Comparison of ENCODE assay signal across 8 mouse cellular contexts in genomic region chr4:132747664-132748259, GRCm38 (mm10). TPM values are rescaled to one million over a fixed set of nuclear protein-coding genes. Genes with fewer than 3 reads are reported as not detected.
DNase-seq lines count a peak whose midpoint lies in the region; ATAC-seq lines count a peak whose summit lies in the region.

No protein-coding gene starts in this region.

- no peaks in the 10 kb centered on the region for H3K27me3 ChIP-seq in liver, embryonic 12.5 days (replicated peaks)
- no peaks in the 10 kb centered on the region for H3K27me3 ChIP-seq in midbrain, embryonic 11.5 days (ENCODE audit: control insufficient read depth, insufficient read depth, low read length)

- H3K9ac ChIP-seq in liver, embryonic 12.5 days: no peak overlapping the region
- no peak overlapping the region for H3K9ac ChIP-seq in midbrain, embryonic 11.5 days (ENCODE audit: low read length)

- peak overlapping the region; percentile 47 for H3K4me2 ChIP-seq in liver, embryonic 12.5 days
- H3K4me2 ChIP-seq in midbrain, embryonic 11.5 days: no peak overlapping the region

- H3K27ac ChIP-seq in liver, embryonic 12.5 days: peak overlapping the region; percentile 53
- no peak overlapping the region for H3K27ac ChIP-seq in midbrain, embryonic 11.5 days (ENCODE audit: low read depth, low read length)

- intact Hi-C loops in heart, postnatal 36 days (cut with DNase I): no loop called here

- DNase-seq in CD4-positive helper T cell, adult 2 months (ENCODE audit: low read depth, low spot score): peak; percentile 83
- peak; percentile 37 for DNase-seq in adrenal gland, postnatal 10 days
- DNase-seq in heart, postnatal 36 days: peak; percentile 52 to 58
- peak; percentile 37 for DNase-seq in skeletal muscle tissue, adult 2 months (ENCODE audit: low read depth, low spot score)
- DNase-seq in right cerebral cortex, postnatal 14 days: no peak
- DNase-seq in midbrain, embryonic 11.5 days (ENCODE audit: low spot score, missing footprints): no peak
- no peak for DNase-seq in right cerebral cortex, postnatal 10 days (ENCODE audit: low spot score in 2 of 2)

- no peaks in the 10 kb centered on the region for H3K36me3 ChIP-seq in liver, embryonic 12.5 days
- H3K36me3 ChIP-seq in midbrain, embryonic 11.5 days (ENCODE audit: control insufficient read depth, insufficient read depth, low read length): no peaks in the 10 kb centered on the region

- H3K9me3 ChIP-seq in liver, embryonic 12.5 days (replicated peaks): no peaks in the 10 kb centered on the region
- no peaks in the 10 kb centered on the region for H3K9me3 ChIP-seq in midbrain, embryonic 11.5 days (ENCODE audit: control insufficient read depth, low read length)

- WGBS in liver, embryonic 12.5 days (ENCODE audit: insufficient replicate concordance): 22% methylated on average over 9 of the region's 9 CpGs
- WGBS in midbrain, embryonic 11.5 days: 77% methylated on average over 9 of the region's 9 CpGs

- ATAC-seq in liver, embryonic 12.5 days: peak; percentile 42; the same call in 1 of the 2 replicates
- ATAC-seq in midbrain, embryonic 11.5 days (ENCODE audit: low FRiP score): no peak

- no peak overlapping the region for H3K4me3 ChIP-seq in liver, embryonic 12.5 days
- H3K4me3 ChIP-seq in midbrain, embryonic 11.5 days (ENCODE audit: low read depth, low read length): no peak overlapping the region

- H3K4me1 ChIP-seq in liver, embryonic 12.5 days: peaks cover 37% of the 10 kb centered on the region
- no peaks in the 10 kb centered on the region for H3K4me1 ChIP-seq in midbrain, embryonic 11.5 days (ENCODE audit: control insufficient read depth, insufficient read depth, low read length)

RNA-seq across cellular contexts. Expression of gene Smpdl3b, which starts 9.3 kb away (rescaled TPM):
- total RNA-seq in adrenal gland, postnatal 10 days (2021): 1 to 10 TPM; 1.2 to 1.3 TPM
- under 1 TPM; 0.61 to 0.89 TPM for total RNA-seq in heart, postnatal 36 days (2021)
- 1.9 and 2.0 TPM in 2 replicates for polyA plus RNA-seq in liver, embryonic 12.5 days (2016; fragmentation: Nextera tagmentation; extraction: Ambion mirVana)
- 2.1 and 2.4 TPM in 2 replicates for polyA plus RNA-seq in midbrain, embryonic 11.5 days (2014; fragmentation: Nextera tagmentation; extraction: Ambion mirVana)

RNA-seq across cellular contexts. Expression of gene Xkr8, which starts 15.4 kb away (rescaled TPM):
- 1 to 10 TPM; 3.5 to 3.8 TPM for total RNA-seq in adrenal gland, postnatal 10 days (2021)
- 1 to 10 TPM; 1.7 to 1.9 TPM for total RNA-seq in heart, postnatal 36 days (2021)
- 3.6 and 4.0 TPM in 2 replicates for polyA plus RNA-seq in liver, embryonic 12.5 days (2016; fragmentation: Nextera tagmentation; extraction: Ambion mirVana)
- 3.5 and 4.5 TPM in 2 replicates for polyA plus RNA-seq in midbrain, embryonic 11.5 days (2014; fragmentation: Nextera tagmentation; extraction: Ambion mirVana)

RNA-seq across cellular contexts. Expression of gene Rpa2, which starts 20.4 kb away (rescaled TPM):
- 10 to 100 TPM; 17.6 to 23.2 TPM for total RNA-seq in adrenal gland, postnatal 10 days (2021)
- total RNA-seq in heart, postnatal 36 days (2021): 10 to 100 TPM; 11.6 to 15.0 TPM
- 123 and 128 TPM in 2 replicates for polyA plus RNA-seq in liver, embryonic 12.5 days (2016; fragmentation: Nextera tagmentation; extraction: Ambion mirVana)
- polyA plus RNA-seq in midbrain, embryonic 11.5 days (2014; fragmentation: Nextera tagmentation; extraction: Ambion mirVana): 164 TPM in 2 replicates

RNA-seq across cellular contexts. Expression of gene Themis2, which starts 48.4 kb away (rescaled TPM):
- total RNA-seq in adrenal gland, postnatal 10 days (2021): 1 to 10 TPM; 3.5 to 5.6 TPM
- 1 to 10 TPM; 2.2 to 2.9 TPM for total RNA-seq in heart, postnatal 36 days (2021)
- polyA plus RNA-seq in liver, embryonic 12.5 days (2016; fragmentation: Nextera tagmentation; extraction: Ambion mirVana): 2.1 and 2.3 TPM in 2 replicates
- 1.1 TPM in 2 replicates for polyA plus RNA-seq in midbrain, embryonic 11.5 days (2014; fragmentation: Nextera tagmentation; extraction: Ambion mirVana)

Comparison
In these comparisons a context has a peak if more than half of its experiments do, and no peak if none do; other contexts are left out.
1. DNase-seq: peak in CD4-positive helper T cell, adult 2 months (single experiment), adrenal gland, postnatal 10 days (single experiment), heart, postnatal 36 days (2 of 2) and skeletal muscle tissue, adult 2 months (single experiment); none in right cerebral cortex, postnatal 14 days (single experiment), midbrain, embryonic 11.5 days (single experiment) and right cerebral cortex, postnatal 10 days (0 of 2).